Mouse (Mus musculus) left cerebral cortex, postnatal 14 days (tissue): ENCODE results near the gene Txnrd2. TPM values are rescaled to one million over a fixed set of nuclear protein-coding genes. Genes with fewer than 3 reads are reported as not detected.

Source experiments
- DNase-seq, 2 experiments: peaks; one replicate each; pipeline ENCODE4 v3.0.0; 2021 to 2022; ENCODE audit warnings: low spot score in 2 of 2, mixed read lengths in 1 of 2
- intact Hi-C: fragments of 180-260 bp; cut with DNase I; formaldehyde crosslinking; loops from one replicate; pipeline ENCODE4 v1.15.1; 2025
- total RNA-seq, 2 experiments: library from RNA; stranded (reverse); gene quantifications; 2 replicates each; pipeline ENCODE4 v1.2.3; 2021

The Txnrd2 gene
- total RNA-seq, 2 experiments from 2014 or later: 18.9 to 25.2 TPM

DNA sequence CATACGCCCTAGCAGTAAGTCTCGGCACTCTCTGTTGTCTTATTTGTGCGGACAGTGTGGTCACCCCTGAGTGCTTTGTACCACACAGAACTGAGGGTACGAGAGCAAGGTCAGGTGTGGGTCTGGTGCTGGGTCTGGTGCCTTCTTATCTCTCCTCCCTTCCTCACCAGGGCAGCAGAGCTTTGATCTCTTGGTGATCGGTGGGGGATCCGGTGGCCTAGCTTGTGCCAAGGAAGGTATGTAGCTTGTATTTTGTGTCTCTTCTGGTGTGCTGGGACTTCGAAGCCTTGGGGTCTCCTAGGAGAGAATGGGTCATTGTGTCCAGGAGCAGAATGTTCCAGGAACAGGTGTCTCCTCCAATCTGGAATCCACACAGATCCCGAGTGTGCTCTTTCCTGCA lies 3.5 kb downstream of the Txnrd2 start:
- no peak for DNase-seq
- intact Hi-C loops: loop anchor here (5.0 kb wide), 1 partner anchor 82 kb away; the partner anchor contains the start of genes Arvcf and Tango2

- intact Hi-C loops: no loop called here
- no peak for DNase-seq
Observed at GRCm38 (mm10) chr16:18430641-18431212, 4.5 kb downstream of the Txnrd2 start.

DNA sequence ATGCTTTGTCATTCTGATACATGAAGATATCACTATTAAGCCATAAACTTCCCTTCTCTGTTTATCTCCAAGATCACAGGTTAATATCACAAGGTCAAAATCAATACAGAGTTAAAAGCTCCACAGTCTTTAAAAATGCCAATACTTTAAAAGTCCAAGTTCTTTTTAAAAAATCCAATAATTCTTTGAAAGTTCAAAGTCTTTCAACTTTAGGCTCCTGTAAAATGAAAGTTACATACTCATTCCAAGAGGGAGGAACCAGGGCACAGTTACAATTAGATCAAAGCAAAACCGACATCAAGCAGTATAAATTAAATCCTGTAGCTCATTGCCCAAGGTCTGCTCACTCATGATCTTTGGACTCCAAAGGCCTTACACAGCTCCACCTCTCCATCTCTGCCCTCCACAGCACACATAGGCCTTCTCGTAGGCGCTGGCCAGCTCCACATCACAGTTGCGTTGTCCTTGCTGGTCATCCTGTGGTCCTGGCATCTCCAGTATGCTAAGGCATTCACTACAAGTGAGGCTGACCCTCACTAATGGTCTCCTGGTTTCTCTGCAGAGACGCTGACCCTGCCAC lies 7.2 kb downstream of the Txnrd2 start:
- intact Hi-C loops: no loop called here
- no peak for DNase-seq

- intact Hi-C loops: no loop called here
- DNase-seq: no peak
Observed at GRCm38 (mm10) chr16:18436128-18436527, 9.9 kb downstream of the Txnrd2 start.

- DNase-seq: peak; percentile 98 to 99
- intact Hi-C loops: loop anchor here (1.0 kb wide), 1 partner anchor 174 kb away; no protein-coding TSS in a partner anchor
Observed at GRCm38 (mm10) chr16:18443385-18443841, 17.2 kb downstream of the Txnrd2 start.

GRCm38 (mm10) chr16:18447243-18447642 lies 21.1 kb downstream of the Txnrd2 start:
- intact Hi-C loops: loop anchor here (5.0 kb wide), 1 partner anchor 65 kb away; no protein-coding TSS in a partner anchor

DNA sequence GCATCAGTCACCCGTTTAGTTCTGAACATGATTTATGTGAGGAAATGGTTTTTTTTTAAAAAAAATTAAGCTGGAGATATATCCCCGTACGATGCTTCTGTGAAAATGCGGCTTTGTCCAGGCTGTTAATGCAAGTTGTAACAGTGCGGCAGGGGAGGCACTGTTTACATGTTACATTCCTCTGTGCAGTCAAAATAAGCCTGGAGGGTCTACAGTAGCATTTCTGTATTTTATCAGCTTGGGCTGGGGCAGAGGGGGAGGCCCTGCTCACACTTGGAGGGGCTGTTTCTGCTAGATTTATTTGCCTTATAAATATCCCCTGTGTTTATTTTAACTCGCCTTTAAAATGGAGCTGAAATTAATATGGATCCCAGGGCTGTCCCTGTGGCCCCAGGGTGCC lies 21.9 kb downstream of the Txnrd2 start:
- intact Hi-C loops: loop anchor here (5.0 kb wide), 1 partner anchor 64 kb away; no protein-coding TSS in a partner anchor
- DNase-seq: no peak

More at GRCm38 (mm10) chr16:18447243-18447642, 21.1 kb downstream of the Txnrd2 start:
- DNase-seq: no peak

DNA sequence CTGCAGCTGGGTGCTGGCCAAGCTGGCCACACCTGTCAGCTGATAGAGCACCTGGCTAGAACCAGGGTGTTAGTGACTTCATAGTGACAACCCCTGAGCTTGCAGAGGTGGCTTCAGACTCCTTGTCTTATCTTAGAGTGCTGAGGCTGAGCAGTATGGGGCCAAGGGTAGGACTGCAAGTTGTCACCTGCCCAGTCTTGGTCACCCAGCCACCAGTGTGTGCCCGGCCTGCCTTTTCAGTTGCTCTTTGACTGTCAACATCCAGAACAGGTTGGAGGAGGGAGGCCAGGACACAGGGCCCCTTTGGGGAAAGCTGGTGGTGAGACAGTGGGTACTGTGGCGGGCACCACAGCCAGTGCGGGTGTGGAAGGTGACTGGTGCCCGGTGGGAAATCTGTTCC lies 22.8 kb downstream of the Txnrd2 start:
- no peak for DNase-seq
- intact Hi-C loops: loop anchor here (5.0 kb wide), 1 partner anchor 63 kb away; no protein-coding TSS in a partner anchor

DNA sequence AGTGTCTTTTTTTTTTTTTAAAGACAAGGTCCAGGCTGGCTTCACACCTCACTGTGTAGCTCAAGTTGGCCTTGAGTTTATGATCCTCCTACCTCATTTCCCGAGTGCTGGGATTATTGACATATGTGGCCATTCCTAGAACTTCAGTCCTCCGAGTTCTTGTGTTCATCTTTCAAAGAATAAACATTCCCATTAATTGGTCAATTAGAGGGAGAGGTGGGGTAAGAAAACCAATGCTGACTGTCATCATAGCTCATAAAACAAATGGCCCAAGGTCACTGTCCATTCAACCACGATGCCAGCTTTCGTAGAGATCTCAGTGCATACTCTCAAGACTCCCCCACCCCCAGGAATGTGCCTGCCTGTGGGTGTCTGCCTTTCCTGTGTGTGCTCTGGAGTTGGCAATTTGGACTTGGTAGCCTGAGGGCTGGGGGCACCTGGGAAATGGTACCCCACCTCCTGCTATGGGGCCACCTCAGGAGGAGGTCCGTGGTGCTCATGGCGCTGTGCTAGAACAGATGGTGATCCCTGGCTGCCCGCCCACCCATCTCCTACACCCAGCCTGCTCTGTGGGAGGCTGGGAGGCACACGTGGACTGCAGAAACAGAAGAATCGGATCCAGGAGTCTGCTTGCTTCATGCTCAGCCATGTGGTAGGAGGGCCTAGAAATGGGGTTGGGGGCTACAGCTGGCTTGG lies 25.4 kb downstream of the Txnrd2 start:
- peak; percentile 59 to 67 for DNase-seq
- intact Hi-C loops: no loop called here

GRCm38 (mm10) chr16:18452361-18452862 lies 26.2 kb downstream of the Txnrd2 start:
- peak in 1 of 2 experiments; percentile 52 for DNase-seq
- intact Hi-C loops: no loop called here

DNA sequence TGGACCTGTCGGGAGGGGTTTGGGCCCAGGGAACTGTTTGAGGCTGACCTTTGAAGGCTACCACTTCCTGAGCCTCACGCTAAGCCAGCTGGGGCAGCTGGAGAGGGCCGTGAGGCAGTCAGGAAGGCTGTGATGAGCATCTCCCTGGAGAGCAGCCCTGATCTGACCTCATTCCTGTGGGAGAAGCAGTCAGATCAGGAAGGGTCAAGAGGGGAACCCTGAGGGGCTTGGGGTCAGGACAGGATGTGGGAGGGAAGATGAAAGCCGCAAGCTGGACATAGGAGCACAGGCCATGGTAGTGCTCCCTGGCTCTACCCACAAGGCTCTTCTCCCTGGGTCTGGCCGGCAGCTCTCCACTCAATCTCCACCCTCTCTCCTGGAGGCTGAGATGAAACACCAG lies 27.7 kb downstream of the Txnrd2 start:
- no peak for DNase-seq
- intact Hi-C loops: no loop called here

DNA sequence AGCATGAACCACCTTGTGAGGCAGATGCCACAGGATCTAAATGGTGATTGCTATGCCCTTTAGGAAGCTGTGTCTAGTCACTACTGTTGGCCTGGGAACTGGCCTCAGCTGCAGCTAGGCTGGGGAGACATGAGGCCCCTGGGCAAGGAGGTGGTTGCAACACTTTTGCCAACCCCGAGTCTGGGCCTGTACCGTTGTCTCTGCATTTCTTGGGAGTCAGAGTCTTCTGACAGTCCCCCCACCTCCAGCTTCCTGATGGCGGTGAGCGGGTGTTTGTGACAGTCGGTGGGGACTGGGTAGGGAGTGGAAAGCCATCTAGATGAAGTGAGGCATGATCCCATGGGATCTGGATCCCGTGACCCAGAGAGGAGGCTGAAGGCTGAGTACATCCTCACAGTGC lies 29.2 kb downstream of the Txnrd2 start:
- DNase-seq: no peak
- intact Hi-C loops: no loop called here

DNA sequence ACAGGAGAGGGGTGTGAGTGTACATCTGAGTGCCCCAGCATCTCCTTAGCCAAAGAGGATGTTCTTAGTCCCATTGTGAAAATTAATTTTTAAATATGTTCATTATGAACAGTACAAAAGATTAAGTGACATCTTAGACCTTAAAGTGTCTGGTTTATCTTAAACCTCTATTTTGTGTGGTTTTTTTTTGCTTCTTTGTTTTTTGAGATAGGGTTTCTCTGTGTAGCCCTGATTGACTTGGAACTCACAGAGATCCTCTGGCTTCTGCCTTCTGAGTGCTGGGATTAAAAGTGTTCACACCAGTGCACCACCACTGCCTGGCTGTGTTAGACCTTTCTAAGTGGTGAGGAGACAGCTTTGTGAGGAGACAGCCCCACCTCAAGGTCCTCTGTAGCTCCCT lies 32.5 kb downstream of the Txnrd2 start:
- DNase-seq: no peak
- intact Hi-C loops: no loop called here

- no peak for DNase-seq
- intact Hi-C loops: no loop called here
Observed at GRCm38 (mm10) chr16:18459335-18459954, 33.3 kb downstream of the Txnrd2 start.

GRCm38 (mm10) chr16:18459955-18460370 lies 33.8 kb downstream of the Txnrd2 start:
- DNase-seq: peak in 1 of 2 experiments; percentile 34
- intact Hi-C loops: no loop called here

GRCm38 (mm10) chr16:18460826-18461225 lies 34.6 kb downstream of the Txnrd2 start:
- intact Hi-C loops: no loop called here
- no peak for DNase-seq

DNA sequence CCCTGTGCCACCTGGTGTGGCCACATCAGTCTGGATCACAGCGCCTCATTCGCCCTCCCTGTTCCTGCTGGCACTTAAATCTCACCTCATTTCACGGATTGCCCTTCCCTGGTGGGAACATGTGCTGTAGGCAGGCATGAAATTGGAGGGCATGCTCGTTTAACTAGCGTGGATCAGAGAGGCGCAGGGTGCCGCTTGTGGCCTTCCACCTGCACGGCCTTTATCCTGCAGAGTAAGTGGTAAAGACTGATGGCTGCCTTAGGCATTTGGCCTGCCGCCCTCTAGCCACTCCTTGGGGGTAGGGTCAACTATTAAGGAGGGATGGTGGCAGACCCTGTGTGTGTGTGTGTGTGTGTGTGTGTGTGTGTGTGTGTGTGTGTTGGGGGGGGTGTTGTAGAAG lies 35.8 kb downstream of the Txnrd2 start:
- intact Hi-C loops: no loop called here

GRCm38 (mm10) chr16:18462598-18462997 lies 36.4 kb downstream of the Txnrd2 start:
- DNase-seq: no peak
- intact Hi-C loops: no loop called here

More for the DNA sequence above, 35.8 kb downstream of the Txnrd2 start:
- no peak for DNase-seq

DNA sequence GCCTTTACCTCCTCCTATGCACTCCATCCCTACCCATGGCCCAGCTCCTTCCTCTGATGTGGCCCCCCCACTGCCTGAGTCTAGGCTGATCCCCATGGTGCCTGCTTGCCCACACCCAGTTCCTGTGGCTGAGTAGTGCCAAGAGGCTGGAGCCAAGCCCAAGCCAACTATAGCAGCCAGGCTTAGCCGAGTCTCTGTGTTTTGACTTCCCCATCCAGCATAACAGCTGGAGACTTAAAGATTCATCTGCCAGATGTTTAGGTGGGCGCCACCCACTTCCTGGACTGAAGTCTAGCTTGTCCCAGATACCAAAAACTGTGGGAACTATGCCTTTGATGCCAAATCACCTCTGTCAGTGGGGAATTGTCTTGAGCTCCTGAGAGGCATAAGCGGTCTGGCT lies 38.1 kb downstream of the Txnrd2 start:
- DNase-seq: peak in 1 of 2 experiments; percentile 16
- intact Hi-C loops: no loop called here

- intact Hi-C loops: no loop called here
Observed at GRCm38 (mm10) chr16:18470829-18471228, 44.6 kb downstream of the Txnrd2 start.

More at GRCm38 (mm10) chr16:18470829-18471228, 44.6 kb downstream of the Txnrd2 start:
- DNase-seq: no peak
